13 mouse cellular contexts compared by ENCODE assay signal in genomic region chr12:16434739-16435138, GRCm38 (mm10).
DNase-seq lines count a peak whose midpoint lies in the region; ATAC-seq and TF ChIP-seq lines count a peak whose summit lies in the region.
"Had no signal": no experiment of that assay in that cellular context is flagged by ENCODE, and none has a peak within 500 bp of the region (broad histone marks: within the 10 kb centered on the region; RNA-seq: fewer than 3 reads in every experiment).

No protein-coding gene starts in this region.

- ATAC-seq in heart, postnatal 0 days (ENCODE audit: insufficient read depth, low read depth) = peak; percentile 11; the same call in 1 of the 2 replicates

- H3K4me3 ChIP-seq in heart, postnatal 0 days (ENCODE audit: low read depth, low read length) = no peak overlapping the region
- H3K4me3 ChIP-seq in heart, embryonic 10.5 days = no peak overlapping the region
- H3K4me3 ChIP-seq in gastrocnemius, adult 2 months = no peak overlapping the region
- H3K4me3 ChIP-seq: erythroblast, embryonic 14.5 days; heart, embryonic 13.5 days; limb, embryonic 15.5 days had no signal

- no peak for TF ChIP-seq EP300 in heart, postnatal 0 days (IDR thresholded peaks at IDR 0.05; ENCODE audit: low read depth)

- 29% methylated on average over 1 of the region's 1 CpGs for WGBS in heart, postnatal 0 days
- 90% methylated on average over 1 of the region's 1 CpGs for whole genome bisulfite sequencing in heart, embryonic 10.5 days

- H3K36me3 ChIP-seq in heart, postnatal 0 days (replicated peaks; ENCODE audit: control insufficient read depth, insufficient read depth, low read length) = no peaks in the 10 kb centered on the region
- H3K36me3 ChIP-seq in heart, embryonic 10.5 days = no peaks in the 10 kb centered on the region
- H3K36me3 ChIP-seq: G1E; heart, embryonic 13.5 days; limb, embryonic 15.5 days had no signal

- intact Hi-C loops in gastrocnemius, adult 2 months (cut with DNase I) = no loop called here

- no peak for DNase-seq in heart, postnatal 0 days (ENCODE audit: low spot score)
- no peak for DNase-seq in heart, embryonic 10.5 days (ENCODE audit: low spot score)
- DNase-seq in retina, postnatal 1 day = peak; percentile 60
- DNase-seq in retina, embryonic 14.5 days (ENCODE audit: low spot score) = no peak
- DNase-seq in cerebellum, adult 9-11 months = peak; percentile 80
- DNase-seq in thymus, postnatal 10 days (ENCODE audit: low spot score in 2 of 2) = no peak
- DNase-seq in layer of hippocampus, adult 18-20 months (ENCODE audit: low spot score in 2 of 2) = no peak
- DNase-seq in gastrocnemius, adult 2 months = no peak
- DNase-seq: kidney, postnatal 25 days had no signal

- H3K27me3 ChIP-seq in heart, postnatal 0 days (ENCODE audit: control insufficient read depth, insufficient read depth, low read length) = no peaks in the 10 kb centered on the region
- no peaks in the 10 kb centered on the region for H3K27me3 ChIP-seq in heart, embryonic 10.5 days (ENCODE audit: insufficient read depth, poor library complexity, severe bottlenecking)
- H3K27me3 ChIP-seq: heart, embryonic 13.5 days; limb, embryonic 15.5 days had no signal

- H3K4me1 ChIP-seq in heart, postnatal 0 days (ENCODE audit: control insufficient read depth, insufficient read depth) = 0 out of 2 replicates have a peak, but pooled peaks cover 5% of the 10 kb centered on the region
- no peaks in the 10 kb centered on the region for H3K4me1 ChIP-seq in heart, embryonic 10.5 days
- H3K4me1 ChIP-seq: limb, embryonic 15.5 days had no signal

- H3K27ac ChIP-seq in heart, postnatal 0 days (ENCODE audit: low read depth) = no peak overlapping the region
- no peak overlapping the region for H3K27ac ChIP-seq in heart, embryonic 10.5 days
- H3K27ac ChIP-seq in gastrocnemius, adult 2 months = no peak overlapping the region
- H3K27ac ChIP-seq: heart, embryonic 13.5 days; limb, embryonic 15.5 days had no signal

- no peak for TF ChIP-seq CTCF in heart, postnatal 0 days (IDR thresholded peaks at IDR 0.05; ENCODE audit: low read depth)
- no peak for TF ChIP-seq CTCF in gastrocnemius, adult 2 months (IDR thresholded peaks at IDR 0.05)

- H3K9me3 ChIP-seq in heart, postnatal 0 days (replicated peaks; ENCODE audit: control insufficient read depth, low read length) = no peaks in the 10 kb centered on the region
- no peaks in the 10 kb centered on the region for H3K9me3 ChIP-seq in heart, embryonic 10.5 days
- H3K9me3 ChIP-seq: G1E; heart, embryonic 13.5 days; limb, embryonic 15.5 days had no signal

- H3K9ac ChIP-seq in heart, postnatal 0 days (replicated peaks; ENCODE audit: low read depth, low read length) = no peak overlapping the region
- H3K9ac ChIP-seq: heart, embryonic 13.5 days; limb, embryonic 15.5 days had no signal

- H3K4me2 ChIP-seq in heart, postnatal 0 days (ENCODE audit: low read depth, low read length) = no peak overlapping the region
- H3K4me2 ChIP-seq: heart, embryonic 13.5 days; limb, embryonic 15.5 days had no signal

Comparison
In these comparisons a context has a peak if more than half of its experiments do, and no peak if none do; other contexts are left out.
1. DNase-seq: peak in retina, postnatal 1 day (single experiment) and cerebellum, adult 9-11 months (single experiment); none in heart, postnatal 0 days (single experiment), heart, embryonic 10.5 days (single experiment), retina, embryonic 14.5 days (single experiment), thymus, postnatal 10 days (0 of 2), layer of hippocampus, adult 18-20 months (0 of 2) and gastrocnemius, adult 2 months (single experiment).